Mouse (Mus musculus) layer of hippocampus, adult 8-10 months (tissue): ENCODE measurements around the gene Fam209. TPM values are rescaled to one million over a fixed set of nuclear protein-coding genes. Genes with fewer than 3 reads are reported as not detected.

Experiments
- DNase-seq, 2 experiments: peaks; one replicate each; pipeline ENCODE4 v3.0.0; 2022; ENCODE audit warnings: low spot score in 2 of 2
- total RNA-seq, 4 experiments: library from RNA; stranded (reverse); gene quantifications; 2 replicates each; pipeline ENCODE4 v1.2.4; 2022

Gene Fam209
- total RNA-seq, 4 experiments from 2014 or later = 0.50 TPM; not detected in 3

DNA sequence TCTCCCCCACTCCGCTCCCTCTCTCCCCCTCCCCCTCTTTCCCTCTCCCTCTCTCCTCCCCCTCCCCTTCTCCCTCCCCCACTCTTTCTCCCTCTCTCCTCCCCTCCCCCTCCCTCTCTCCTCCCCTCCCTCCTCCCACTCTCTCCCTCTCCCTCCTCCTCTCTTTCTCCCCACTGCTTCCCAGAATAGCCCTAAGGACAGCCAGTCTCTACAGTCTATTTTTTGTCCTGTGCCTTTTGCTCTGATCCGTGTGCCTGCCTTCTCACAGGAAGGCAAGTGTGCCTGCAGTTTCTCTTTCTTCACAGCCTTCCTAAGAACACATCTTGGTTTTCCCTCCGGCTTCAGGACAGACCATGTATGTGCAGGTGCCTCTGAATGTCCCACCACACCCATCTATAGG, 5.0 kb downstream of the Fam209 start:
- DNase-seq = no peak

DNA sequence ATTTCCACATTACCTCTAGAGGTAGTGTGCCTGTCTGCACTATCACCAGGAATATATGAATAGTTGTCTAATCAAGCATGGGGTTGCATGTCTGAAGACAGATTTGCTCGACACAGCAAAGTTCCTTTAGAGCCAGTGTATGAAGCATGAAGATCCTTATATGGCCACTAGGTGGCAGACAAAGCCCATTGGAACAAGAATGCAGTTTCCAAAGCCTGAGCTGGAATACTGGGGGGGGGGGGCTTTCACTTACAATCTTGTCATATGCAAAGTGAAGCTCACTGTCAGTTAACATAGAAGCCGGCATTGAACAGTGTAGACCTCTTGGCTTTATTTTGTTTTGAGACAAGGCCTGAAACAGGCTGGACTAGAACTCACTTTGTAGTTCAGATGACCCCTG, 5.5 kb downstream of the Fam209 start:
- DNase-seq = peak in 1 of 2 experiments; percentile 47

DNA sequence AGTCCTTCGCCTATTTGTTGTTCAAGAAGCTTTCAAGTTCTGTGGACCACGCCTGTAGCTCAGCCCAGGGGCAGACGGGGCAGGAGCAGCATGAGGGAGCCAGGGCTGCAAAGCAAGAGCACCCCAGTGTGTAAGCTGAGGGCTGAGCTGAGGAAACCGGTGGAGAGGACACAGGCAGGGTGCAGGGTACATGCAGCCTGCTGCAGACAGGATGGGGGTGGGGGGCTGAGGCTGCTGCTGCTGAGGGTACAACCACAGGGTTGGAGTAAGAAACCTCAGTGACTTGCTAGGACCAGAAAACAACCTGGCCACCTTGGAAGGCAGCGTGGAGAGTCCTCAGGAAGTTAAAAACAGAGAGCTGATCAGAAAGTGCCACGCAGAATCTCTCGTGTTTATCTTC, 8.0 kb downstream of the Fam209 start:
- no peak for DNase-seq

DNA sequence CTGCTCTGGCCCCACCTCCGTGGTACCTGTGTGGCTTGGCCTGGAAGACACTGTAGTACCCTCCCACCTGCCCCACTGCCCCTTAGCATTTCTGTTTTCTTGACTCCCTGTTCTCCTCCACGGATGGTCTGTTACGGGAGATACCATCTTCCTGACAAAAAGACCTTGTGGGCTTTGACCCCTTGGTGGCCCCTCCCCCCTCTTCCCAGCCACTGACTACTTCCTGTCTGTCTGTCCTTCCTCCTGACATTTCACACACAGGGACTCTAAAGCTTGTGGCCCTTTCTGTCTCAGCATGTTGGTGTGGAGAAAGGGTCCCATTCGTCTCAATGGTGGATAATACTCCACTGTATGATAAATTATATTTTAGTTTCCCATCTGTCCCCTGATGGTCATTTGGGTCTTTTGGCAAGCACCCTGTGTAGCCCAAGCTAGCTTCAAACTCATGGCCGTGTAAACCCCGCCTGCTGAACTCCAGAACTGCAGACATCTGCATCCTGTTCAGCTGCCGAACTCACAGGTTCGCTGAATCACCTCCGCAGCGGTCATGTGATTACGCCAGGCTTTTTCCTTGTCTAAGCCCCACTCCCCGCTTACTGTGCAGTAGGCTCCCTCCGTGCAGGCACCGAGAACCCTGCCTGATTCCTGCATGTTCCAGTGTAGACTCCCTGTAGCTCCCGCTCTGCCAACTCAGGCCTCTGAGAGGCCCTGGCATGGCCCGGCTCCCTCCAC, 9.5 kb downstream of the Fam209 start:
- DNase-seq = no peak

DNA sequence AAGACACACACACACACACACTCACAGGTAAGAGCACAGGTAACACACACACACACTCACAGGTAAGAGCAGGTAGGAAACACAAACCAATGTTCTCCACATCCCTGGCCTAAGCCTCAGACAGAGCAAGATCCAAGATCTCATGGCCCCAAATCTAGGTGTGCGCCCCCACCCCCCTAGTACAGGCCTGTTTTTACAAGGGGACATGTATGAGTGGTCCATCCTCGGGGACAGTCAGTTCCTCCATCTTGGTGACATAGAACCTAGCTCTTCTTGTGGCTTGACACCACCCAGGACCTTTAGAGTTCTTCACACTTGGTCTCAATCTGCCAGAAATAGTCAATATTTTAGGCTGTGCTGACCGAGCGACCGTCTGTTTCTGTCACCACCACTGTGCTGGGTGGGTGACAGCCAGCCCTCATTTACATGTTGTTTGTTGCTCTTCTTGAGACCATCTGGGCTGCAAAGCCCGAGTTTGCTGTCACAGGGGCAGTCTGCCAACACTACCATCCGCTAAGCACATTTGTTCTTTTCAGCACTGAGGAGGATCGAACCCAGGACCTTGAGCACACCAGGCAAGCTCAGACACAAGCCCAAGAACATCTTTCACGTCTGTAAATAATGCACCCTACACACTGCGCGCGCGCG, 11.6 kb downstream of the Fam209 start:
- peak in 1 of 2 experiments; percentile 52 for DNase-seq

DNA sequence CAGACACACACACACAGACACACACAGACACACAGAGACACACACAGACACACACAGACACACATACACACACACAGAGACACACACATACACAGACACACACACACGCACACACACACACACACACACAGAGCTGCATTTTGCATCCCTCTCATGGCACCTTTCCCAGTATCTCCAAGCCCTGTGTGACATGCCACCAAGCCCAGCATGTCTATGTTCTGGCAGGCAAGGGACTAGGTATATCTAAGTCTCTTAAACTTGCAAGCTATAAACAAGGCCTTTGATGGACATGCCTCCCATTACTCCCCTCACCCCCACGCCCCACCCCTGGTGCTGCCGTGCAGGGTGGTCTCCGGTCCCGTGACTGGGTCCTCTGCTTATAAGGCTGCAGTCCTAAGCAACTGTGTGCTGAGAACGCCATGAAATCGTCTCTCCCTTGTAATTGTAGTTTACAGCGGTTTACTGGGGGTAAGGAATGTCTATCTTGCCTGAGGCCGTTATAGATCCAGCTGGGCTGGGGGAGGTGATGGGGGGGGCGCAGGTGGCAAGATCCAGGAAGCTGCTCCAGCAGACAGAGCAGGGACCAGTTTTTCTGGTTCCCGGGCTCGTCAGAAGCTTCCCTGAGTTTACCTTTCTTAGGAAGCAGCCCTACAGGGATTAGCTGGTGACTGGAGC, 12.5 kb downstream of the Fam209 start:
- no peak for DNase-seq

DNA sequence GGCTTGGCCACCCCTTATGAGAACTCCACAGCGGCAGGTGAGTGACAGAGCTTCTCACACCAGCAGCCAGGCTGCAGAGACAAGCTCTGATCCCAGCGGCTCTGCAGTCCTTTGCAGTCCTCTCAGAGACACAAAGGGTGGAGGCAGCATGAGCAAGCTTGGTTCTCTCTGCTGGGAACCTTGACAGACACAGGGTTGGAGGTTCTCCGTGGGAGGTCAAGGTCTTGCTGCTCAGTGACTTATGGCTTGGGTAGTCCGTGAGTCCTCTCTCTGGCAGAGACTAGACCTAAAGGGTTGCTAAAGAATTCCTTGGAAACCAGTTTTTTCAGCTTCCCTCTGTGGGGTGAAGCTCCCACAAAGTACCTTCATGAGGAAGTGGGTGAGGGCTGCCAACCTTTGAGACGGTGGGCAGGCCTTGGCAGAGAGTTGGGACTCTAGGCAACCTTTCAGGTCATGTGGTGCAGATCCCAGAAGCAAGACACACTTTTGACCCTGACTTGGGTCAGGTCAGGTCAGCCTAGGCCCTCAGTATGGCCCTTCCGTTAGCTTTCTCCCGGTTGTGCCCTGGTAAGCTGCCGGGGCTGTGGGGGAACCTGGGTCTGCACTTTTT, 24.5 kb downstream of the Fam209 start:
- DNase-seq = no peak

DNA sequence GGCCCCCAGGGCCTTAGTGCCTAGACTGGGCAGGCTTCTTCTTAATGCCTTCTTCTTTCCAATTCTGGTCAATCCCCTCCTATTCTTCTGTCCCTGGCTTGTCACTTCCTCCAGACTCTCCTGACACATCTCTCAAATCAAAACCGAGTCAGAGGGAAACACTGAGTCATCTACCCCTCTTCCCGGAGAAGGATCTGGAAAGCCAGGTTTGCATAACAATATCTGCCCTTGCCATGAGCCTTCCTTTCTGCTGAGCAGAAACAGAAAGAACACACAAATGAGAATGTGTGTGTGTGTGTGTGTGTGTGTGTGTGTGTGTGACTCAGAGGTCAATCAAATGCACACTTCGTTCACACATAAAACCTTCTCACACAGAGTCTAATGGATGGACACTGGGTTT, 26.5 kb downstream of the Fam209 start:
- DNase-seq = no peak

DNA sequence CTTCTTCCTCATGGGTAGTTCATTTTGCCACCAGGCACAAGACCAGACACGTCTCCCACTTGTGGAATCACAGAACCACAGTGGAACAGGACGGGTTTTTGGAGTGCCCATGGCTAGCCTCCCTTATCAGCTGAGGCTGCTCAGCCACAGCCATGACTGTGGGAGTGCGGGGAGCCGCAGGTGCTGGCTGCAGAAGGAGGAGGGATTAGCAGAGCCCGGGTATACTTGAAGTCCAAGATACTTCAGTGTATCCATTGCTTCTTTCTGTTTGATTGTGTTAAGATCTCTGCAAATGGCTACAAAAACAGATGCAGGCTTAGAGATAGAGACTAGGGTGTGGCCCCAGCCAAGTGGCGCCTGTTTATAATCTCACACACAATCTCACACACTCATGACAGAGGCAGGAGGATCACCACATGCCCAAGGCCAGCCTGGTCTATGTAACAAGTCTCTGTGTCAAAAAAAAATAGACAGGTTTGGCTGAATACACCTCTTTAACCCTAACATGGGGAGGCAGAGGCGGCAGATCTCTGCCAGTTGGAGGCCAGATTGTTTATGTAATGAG, 28.5 kb downstream of the Fam209 start:
- no peak for DNase-seq

DNA sequence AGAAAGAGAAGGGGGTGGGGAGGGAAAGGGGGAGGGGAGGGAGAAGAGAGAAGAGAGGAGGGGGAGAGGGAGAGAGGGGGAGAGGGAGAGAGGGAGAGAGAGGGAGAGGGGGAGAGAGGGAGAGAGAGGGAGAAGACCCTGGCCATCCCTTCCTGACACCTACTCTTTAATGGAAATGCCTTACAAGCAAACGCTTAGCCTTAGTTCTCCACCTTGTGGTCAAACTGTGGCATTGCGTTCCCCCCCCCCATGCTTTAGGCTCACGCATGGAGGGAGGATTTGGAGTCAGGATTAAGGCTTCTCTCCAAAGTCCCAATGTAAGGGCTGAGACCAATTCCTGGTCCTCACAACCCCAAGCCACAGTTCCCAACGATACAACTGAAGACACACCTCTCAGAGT, 29.0 kb downstream of the Fam209 start:
- DNase-seq = no peak

DNA sequence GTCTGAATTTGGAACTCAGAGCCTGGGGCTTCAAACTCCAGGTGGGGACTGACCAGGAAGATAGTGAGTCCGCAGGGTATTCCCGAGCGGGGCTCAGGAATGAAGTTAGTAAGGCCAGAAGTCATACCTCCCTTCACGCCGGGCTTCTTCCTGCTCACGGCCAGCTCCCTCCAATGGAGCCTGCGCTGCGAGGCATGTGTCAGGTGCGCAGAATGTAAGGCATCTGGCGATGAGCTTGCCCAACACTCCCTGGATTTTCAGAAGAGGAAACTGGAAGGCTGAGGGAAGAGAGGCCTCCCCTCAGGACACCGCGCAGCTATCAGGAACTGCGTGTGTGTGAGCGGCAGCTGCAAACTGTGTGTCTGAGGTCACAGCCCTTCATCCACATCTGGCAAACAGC, 29.8 kb downstream of the Fam209 start:
- DNase-seq = no peak

DNA sequence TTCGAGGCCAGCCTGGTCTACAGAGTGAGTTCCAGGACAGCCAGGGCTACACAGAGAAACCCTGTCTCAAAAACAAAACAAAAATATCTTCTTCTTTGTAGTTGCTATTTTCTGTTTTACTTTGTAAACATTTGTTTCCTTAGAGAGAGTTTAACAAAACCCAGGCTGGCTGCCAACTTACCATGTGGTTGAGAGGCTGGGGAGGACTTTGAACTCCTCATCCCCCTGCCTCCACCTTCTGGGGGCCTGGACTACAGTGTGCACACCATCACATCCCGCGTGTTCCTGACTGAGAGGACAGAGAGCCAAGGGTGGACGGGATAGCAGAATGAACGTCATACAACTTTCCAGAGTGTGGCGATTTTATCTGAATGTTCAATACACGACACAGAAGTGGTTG, 33.8 kb downstream of the Fam209 start:
- DNase-seq = no peak

DNA sequence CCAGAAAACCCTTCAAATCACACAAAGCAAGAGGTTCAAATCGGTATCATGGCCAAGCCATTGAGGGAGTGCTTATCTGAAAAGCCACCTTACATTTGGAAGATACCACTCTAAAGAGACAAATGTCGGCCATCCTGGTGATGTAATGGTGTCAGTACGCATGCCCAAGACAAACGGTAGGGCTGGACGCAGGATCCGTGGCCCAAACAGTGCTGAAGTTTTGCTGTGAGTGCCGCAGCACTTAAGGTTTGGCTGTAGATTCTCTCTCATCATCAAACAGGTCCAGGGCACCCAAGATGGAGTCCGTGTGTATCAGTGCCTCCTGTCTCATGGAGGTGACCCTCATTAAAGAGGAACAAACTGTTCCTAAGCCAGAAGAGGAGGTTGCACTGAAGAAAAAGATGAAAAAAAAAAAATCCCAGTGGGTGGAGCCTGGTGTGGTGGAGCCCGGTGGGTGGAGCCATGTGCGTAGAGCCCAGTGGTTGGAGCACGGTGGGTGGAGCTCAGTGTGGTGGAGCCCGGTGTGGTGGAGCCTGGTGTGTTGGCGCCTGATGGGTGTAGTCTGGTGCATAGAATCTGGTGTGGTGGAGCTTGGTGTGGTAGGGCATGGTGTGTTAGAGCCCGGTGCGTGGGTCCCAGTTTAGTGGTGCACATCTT, 37.9 kb downstream of the Fam209 start:
- no peak for DNase-seq

DNA sequence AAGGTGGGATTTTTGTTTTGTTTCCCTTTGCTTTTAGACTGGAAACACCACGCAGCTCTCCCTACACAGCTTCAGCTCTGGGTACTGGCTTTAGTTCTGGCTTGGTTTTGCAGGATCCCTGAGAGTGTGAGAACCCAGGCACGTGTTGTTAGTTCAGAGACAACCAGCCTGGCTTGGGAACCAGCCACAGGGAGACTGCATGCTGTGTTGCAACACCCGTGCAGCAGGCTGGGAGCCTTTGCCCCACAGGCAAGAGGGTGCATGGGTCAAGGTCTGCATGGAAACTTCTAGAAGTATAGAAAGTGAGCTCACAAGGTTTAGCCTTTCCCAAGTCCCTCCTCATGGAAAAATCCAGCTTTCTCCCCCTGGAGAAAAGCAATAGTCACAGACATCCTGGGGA, 38.6 kb downstream of the Fam209 start:
- DNase-seq = no peak

DNA sequence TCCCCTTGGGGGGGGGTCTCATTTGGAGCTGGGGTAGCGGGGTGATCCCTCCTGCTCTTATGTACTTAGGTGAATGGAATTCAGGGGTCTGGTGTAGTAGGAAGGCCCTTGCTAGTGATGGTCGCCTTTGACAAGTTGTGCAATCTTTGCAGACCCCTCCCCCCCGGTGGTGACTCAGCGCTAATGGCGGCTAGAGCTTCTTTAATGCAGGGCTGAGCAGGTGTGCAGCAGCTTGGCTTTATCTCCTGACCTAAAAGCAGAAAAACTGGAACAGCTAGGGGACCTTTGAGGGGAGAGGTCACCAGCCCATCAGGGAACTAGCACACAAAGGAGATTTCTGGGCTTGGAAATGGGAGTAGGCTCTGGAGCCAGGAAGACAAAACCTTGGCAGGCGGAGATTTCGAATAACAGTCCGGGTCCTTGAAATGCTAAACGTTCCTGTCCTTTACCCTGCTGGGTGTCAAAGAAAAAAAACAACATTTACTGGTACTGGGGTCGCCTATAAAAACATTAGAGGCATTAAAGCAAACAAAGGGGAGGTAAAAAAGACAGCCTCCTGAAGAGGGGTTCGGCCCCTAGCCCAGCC, 44.2 kb downstream of the Fam209 start:
- DNase-seq = no peak

DNA sequence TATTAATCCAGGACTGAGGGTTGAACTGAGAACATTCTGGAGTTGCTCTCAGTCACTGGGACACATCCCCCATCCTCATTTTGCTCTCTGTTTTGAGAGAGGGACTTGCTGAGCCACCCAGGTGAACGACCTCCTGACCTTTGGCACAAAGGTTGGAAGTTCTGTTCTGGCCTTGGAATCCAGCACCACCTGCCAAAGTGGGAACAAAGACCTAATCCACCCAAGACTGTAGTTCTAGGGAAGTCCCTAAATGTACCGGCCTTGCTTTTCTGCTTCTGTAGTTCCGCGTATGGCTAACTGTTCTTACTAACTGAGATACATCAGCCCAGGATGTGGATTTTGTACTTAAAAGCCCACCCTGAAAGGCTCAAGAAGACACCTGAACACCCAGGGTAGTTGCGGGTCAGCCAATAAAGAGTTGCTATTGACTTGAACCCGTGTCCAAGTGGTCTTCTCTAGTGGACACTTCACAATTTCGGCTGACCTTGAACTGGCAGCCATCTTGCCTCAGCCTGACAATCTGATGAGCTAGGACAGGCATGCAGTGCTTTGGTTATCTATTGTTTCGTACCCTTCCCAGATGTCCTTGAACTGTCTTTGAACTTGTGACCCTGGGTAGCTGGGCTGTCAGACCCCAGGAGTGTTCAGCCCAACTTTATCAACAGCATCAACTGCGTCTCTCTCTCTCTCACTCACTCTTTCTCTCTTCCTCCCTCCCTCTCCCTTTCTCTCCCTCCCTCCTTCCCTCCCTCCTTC, 48.5 kb downstream of the Fam209 start:
- no peak for DNase-seq

DNA sequence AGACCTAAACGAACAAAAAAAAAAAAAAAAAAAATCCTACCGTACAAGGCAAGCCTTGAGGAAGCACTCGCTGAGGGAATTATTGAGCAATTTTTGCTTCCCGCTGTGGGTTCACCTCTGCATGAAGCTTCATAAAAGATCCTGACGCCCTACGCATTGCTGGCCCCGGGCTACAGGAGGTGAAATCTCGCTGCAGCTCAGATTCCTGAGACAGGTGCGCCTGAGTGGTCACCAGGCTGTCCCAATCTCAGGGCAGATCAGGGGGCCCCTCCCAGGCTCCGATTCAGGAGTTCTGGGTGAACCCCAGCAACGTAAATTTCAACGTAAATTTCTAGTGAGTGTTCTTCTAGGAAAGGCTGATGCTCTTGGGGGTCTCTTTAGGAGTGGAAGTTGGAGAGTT, 50.2 kb downstream of the Fam209 start:
- no peak for DNase-seq
